Mouse (Mus musculus): ENCODE data around the gene Zbtb8os. TPM values are rescaled to one million over a fixed set of nuclear protein-coding genes. Genes with fewer than 3 reads are reported as not detected.

The Zbtb8os gene
- polyA plus RNA-seq, 1 experiment, result 138 TPM

DNA sequence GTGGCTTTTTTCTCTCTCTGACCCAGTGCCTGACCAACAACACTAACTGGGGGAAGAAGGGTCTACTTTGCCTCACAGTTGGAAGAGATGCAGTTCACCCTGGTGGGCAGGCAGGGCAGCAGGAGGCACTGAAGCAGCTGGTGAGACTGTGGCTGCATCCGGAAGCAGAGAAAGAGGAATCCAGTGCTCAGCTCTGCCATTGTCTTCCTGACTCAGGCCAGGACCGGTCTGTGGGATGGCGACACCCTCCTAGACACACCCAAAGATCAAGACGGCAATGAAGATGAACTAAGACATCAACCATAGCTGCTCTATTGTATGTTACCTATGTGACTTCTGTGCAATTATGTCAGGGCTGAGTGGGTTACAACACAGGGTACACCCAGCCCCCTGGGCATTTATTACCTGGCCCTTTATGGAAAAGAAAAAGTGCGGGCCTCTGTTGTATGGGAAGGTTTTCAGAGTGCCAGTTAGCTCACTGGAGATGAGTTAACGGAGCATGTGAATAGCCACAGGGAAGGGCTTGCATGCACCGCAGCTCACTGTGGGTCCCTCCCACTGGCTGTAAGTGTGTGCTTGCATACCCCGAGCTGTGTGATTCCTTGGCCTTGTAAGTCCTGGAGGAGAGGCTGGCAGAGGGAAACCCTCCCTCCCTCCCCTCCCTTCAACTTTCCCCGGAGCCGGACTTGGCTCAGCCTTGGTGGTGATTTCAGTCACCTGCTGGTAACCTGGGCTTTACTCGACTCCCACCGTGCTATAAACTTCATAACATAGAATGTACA lies 58.8 kb downstream of the Zbtb8os start:
- H3K9me3 ChIP-seq (replicated peaks; ENCODE audit: control insufficient read depth, insufficient read depth, low read length, poor library complexity, severe bottlenecking), result no peaks in the 10 kb centered on the region
- H3K27me3 ChIP-seq (ENCODE audit: control insufficient read depth, insufficient read depth, low read length, poor library complexity, severe bottlenecking), result no peaks in the 10 kb centered on the region
- H3K4me1 ChIP-seq (ENCODE audit: control insufficient read depth, insufficient read depth, low read length), result peaks cover 5% of the 10 kb centered on the region
- TF ChIP-seq POLR2A (IDR thresholded peaks at IDR 0.05; ENCODE audit: insufficient read depth, low read length), result no peak
- TF ChIP-seq EP300 (IDR thresholded peaks at IDR 0.05; ENCODE audit: insufficient read depth, low read depth, low read length), result peak; percentile 91
- H3K9ac ChIP-seq (ENCODE audit: low read depth, poor library complexity, severe bottlenecking), result no peak overlapping the region
- H3K36me3 ChIP-seq (ENCODE audit: control insufficient read depth, insufficient read depth, low read length, poor library complexity, severe bottlenecking), result no peaks in the 10 kb centered on the region
- H3K4me3 ChIP-seq (ENCODE audit: low read depth, low read length), result no peak overlapping the region
- no peak overlapping the region for H3K27ac ChIP-seq (ENCODE audit: insufficient read depth, low read length)

- no peaks in the 10 kb centered on the region for H3K9me3 ChIP-seq (replicated peaks; ENCODE audit: control insufficient read depth, insufficient read depth, low read length, poor library complexity, severe bottlenecking)
- peaks cover 5% of the 10 kb centered on the region for H3K4me1 ChIP-seq (ENCODE audit: control insufficient read depth, insufficient read depth, low read length)
- TF ChIP-seq CTCF (IDR thresholded peaks at IDR 0.05; ENCODE audit: low read depth, low read length) (no peak), EP300 (IDR thresholded peaks at IDR 0.05; ENCODE audit: insufficient read depth, low read depth, low read length) (no peak), POLR2A (IDR thresholded peaks at IDR 0.05; ENCODE audit: insufficient read depth, low read length) (no peak)
- H3K4me3 ChIP-seq (ENCODE audit: low read depth, low read length), result no peak overlapping the region
- H3K9ac ChIP-seq (ENCODE audit: low read depth, poor library complexity, severe bottlenecking), result no peak overlapping the region
- H3K27ac ChIP-seq (ENCODE audit: insufficient read depth, low read length), result no peak overlapping the region
- no peaks in the 10 kb centered on the region for H3K27me3 ChIP-seq (ENCODE audit: control insufficient read depth, insufficient read depth, low read length, poor library complexity, severe bottlenecking)
- no peaks in the 10 kb centered on the region for H3K36me3 ChIP-seq (ENCODE audit: control insufficient read depth, insufficient read depth, low read length, poor library complexity, severe bottlenecking)
These were observed 61.5 kb downstream of the Zbtb8os start for GRCm38 (mm10) chr4:129396960-129397359.

GRCm38 (mm10) chr4:129399813-129400212 lies 64.3 kb downstream of the Zbtb8os start:
- Histone ChIP-seq H3K27ac (ENCODE audit: insufficient read depth, low read length) (no peak overlapping the region), H3K27me3 (ENCODE audit: control insufficient read depth, insufficient read depth, low read length, poor library complexity, severe bottlenecking) (no peaks in the 10 kb centered on the region), H3K9ac (ENCODE audit: low read depth, poor library complexity, severe bottlenecking) (peak overlapping the region; percentile 49; the same call in 1 of the 2 replicates), H3K4me3 (ENCODE audit: low read depth, low read length) (no peak overlapping the region), H3K4me1 (ENCODE audit: control insufficient read depth, insufficient read depth, low read length) (no peaks in the 10 kb centered on the region), H3K36me3 (ENCODE audit: control insufficient read depth, insufficient read depth, low read length, poor library complexity, severe bottlenecking) (no peaks in the 10 kb centered on the region), H3K9me3 (replicated peaks; ENCODE audit: control insufficient read depth, insufficient read depth, low read length, poor library complexity, severe bottlenecking) (no peaks in the 10 kb centered on the region)
- no peak for TF ChIP-seq EP300 (IDR thresholded peaks at IDR 0.05; ENCODE audit: insufficient read depth, low read depth, low read length)
- TF ChIP-seq POLR2A (IDR thresholded peaks at IDR 0.05; ENCODE audit: insufficient read depth, low read length), result no peak
- TF ChIP-seq CTCF (IDR thresholded peaks at IDR 0.05; ENCODE audit: low read depth, low read length), result no peak

Other genes starting within 250 kb of the Zbtb8os start
- gene Tmem54, start 230.1 kb upstream of the Zbtb8os start, polyA plus RNA-seq (2011; ENCODE audit: insufficient read depth, insufficient read length, low read depth, missing spikeins), result 6.9 and 8.9 TPM in 2 replicates
- gene Hpca, start 213.7 kb upstream of the Zbtb8os start, polyA plus RNA-seq (2011; ENCODE audit: insufficient read depth, insufficient read length, low read depth, missing spikeins), result 0.88 and 1.5 TPM in 2 replicates
- gene Fndc5, start 198.7 kb upstream of the Zbtb8os start, polyA plus RNA-seq (2011; ENCODE audit: insufficient read depth, insufficient read length, low read depth, missing spikeins), result 2.7 and 3.3 TPM in 2 replicates
- 80.0 and 83.5 TPM in 2 replicates for gene S100pbp, start 146.0 kb upstream of the Zbtb8os start, polyA plus RNA-seq (2011; ENCODE audit: insufficient read depth, insufficient read length, low read depth, missing spikeins)
- gene Yars, start 145.9 kb upstream of the Zbtb8os start, polyA plus RNA-seq (2011; ENCODE audit: insufficient read depth, insufficient read length, low read depth, missing spikeins), result 90.6 and 99.8 TPM in 2 replicates
- gene C77080, start 74.3 kb upstream of the Zbtb8os start, polyA plus RNA-seq (2011; ENCODE audit: insufficient read depth, insufficient read length, low read depth, missing spikeins), result 50.2 and 55.1 TPM in 2 replicates
- gene Sync, start 48.1 kb upstream of the Zbtb8os start, polyA plus RNA-seq (2011; ENCODE audit: insufficient read depth, insufficient read length, low read depth, missing spikeins), result 0.87 and 0.90 TPM in 2 replicates
- gene Rbbp4, start 325 bp upstream of the Zbtb8os start, polyA plus RNA-seq (2011; ENCODE audit: insufficient read depth, insufficient read length, low read depth, missing spikeins), result 375 and 419 TPM in 2 replicates
- gene Zbtb8a, start 42.4 kb downstream of the Zbtb8os start, polyA plus RNA-seq (2011; ENCODE audit: insufficient read depth, insufficient read length, low read depth, missing spikeins), result 20.7 and 21.1 TPM in 2 replicates
- 4.2 and 4.8 TPM in 2 replicates for gene Zbtb8b, start 105.2 kb downstream of the Zbtb8os start, polyA plus RNA-seq (2011; ENCODE audit: insufficient read depth, insufficient read length, low read depth, missing spikeins)
- 31.6 and 36.4 TPM in 2 replicates for gene Bsdc1, start 125.9 kb downstream of the Zbtb8os start, polyA plus RNA-seq (2011; ENCODE audit: insufficient read depth, insufficient read length, low read depth, missing spikeins)
- gene Tssk3, start 155.3 kb downstream of the Zbtb8os start, polyA plus RNA-seq (2011; ENCODE audit: insufficient read depth, insufficient read length, low read depth, missing spikeins), result not detected in 2 replicates
- not detected in 2 replicates for gene Fam229a, start 155.5 kb downstream of the Zbtb8os start, polyA plus RNA-seq (2011; ENCODE audit: insufficient read depth, insufficient read length, low read depth, missing spikeins)
- gene Marcksl1, start 177.9 kb downstream of the Zbtb8os start, polyA plus RNA-seq (2011; ENCODE audit: insufficient read depth, insufficient read length, low read depth, missing spikeins), result 379 and 434 TPM in 2 replicates
- gene Hdac1, start 207.0 kb downstream of the Zbtb8os start, polyA plus RNA-seq (2011; ENCODE audit: insufficient read depth, insufficient read length, low read depth, missing spikeins), result 301 and 304 TPM in 2 replicates
- 18.7 and 20.1 TPM in 2 replicates for gene Lck, start 237.9 kb downstream of the Zbtb8os start, polyA plus RNA-seq (2011; ENCODE audit: insufficient read depth, insufficient read length, low read depth, missing spikeins)
- not detected in 2 replicates for gene Fam167b, start 242.9 kb downstream of the Zbtb8os start, polyA plus RNA-seq (2011; ENCODE audit: insufficient read depth, insufficient read length, low read depth, missing spikeins)